Mouse (Mus musculus): ENCODE data around the gene Gm6763. TPM values are rescaled to one million over a fixed set of nuclear protein-coding genes. Genes with fewer than 3 reads are reported as not detected.
"Not testable (repeated sequence)": the region's sequence is repeated elsewhere in the genome, so short reads cannot be mapped to it uniquely, and the experiment has no call there.

The Gm6763 gene
- polyA plus RNA-seq (2012; rRNA removed) (not detected in 2 replicates), polyA plus RNA-seq (2014; fragmentation: Nextera tagmentation; extraction: Ambion mirVana) (not detected in 2 replicates)

GRCm38 (mm10) chr10:104151197-104151596 lies at the start of gene Gm6763:
TSS of gene Gm6763 (plus strand) at chr10:104151497.
- not testable (repeated sequence) for H3K4me1 ChIP-seq (replicated peaks; ENCODE audit: control insufficient read depth in 2 of 2, insufficient read depth in 2 of 2, low read length in 1 of 2); DNase-seq (ENCODE audit: low read depth in 3 of 3, low spot score in 3 of 3); H3K4me3 ChIP-seq (ENCODE audit: insufficient read depth in 1 of 2, low read depth in 2 of 2, low read length in 2 of 2); H3K27ac ChIP-seq; H3K27me3 ChIP-seq (ENCODE audit: control insufficient read depth, insufficient read depth, low read length); ATAC-seq (ENCODE audit: insufficient read depth); H3K9ac ChIP-seq (replicated peaks); H3K9me3 ChIP-seq (ENCODE audit: control insufficient read depth, low read length); H3K4me2 ChIP-seq (ENCODE audit: low read depth); H3K36me3 ChIP-seq (replicated peaks; ENCODE audit: control insufficient read depth, insufficient read depth, low read depth)
- no CpG with 5 or more reads among the region's 3 CpGs for WGBS (ENCODE audit: insufficient replicate concordance)

DNA sequence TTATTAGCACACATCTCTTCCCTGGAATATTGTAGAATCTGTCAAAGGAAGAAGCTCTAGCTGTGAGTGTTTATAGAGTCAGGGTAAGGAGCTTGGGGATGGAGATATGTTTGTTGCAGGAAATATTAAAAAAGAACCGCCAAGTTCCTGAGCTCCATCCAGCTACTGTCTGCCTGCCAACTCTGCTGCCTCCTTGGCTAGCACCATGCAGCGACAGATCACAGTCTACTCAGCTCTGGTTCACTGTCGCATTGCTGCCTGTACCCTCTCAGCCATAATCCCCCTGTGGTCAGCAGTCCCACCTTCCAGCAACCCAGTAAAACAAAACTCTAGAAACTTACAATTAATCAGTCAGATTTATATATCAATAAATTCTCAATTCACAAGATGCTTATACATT lies 41.3 kb upstream of the Gm6763 start:
- no peaks in the 10 kb centered on the region for H3K36me3 ChIP-seq (replicated peaks; ENCODE audit: control insufficient read depth, insufficient read depth, low read depth)
- no peak for DNase-seq (ENCODE audit: low read depth in 3 of 3, low spot score in 3 of 3)
- no peak for TF ChIP-seq CTCF (IDR thresholded peaks at IDR 0.05; ENCODE audit: low read depth)
- TF ChIP-seq EP300 (IDR thresholded peaks at IDR 0.05; ENCODE audit: low read depth), result no peak
- no peak overlapping the region for H3K4me2 ChIP-seq (ENCODE audit: low read depth)
- H3K27me3 ChIP-seq (ENCODE audit: control insufficient read depth, insufficient read depth, low read length), result no peaks in the 10 kb centered on the region
- no peak for ATAC-seq (ENCODE audit: insufficient read depth)
- WGBS (ENCODE audit: insufficient replicate concordance), result 59% methylated on average over 3 of the region's 3 CpGs
- no peak overlapping the region for H3K9ac ChIP-seq (replicated peaks)
- H3K4me1 ChIP-seq (replicated peaks; ENCODE audit: control insufficient read depth in 2 of 2, insufficient read depth in 2 of 2, low read length in 1 of 2), result no peaks in the 10 kb centered on the region
- H3K9me3 ChIP-seq (ENCODE audit: control insufficient read depth, low read length), result no peaks in the 10 kb centered on the region
- no peak overlapping the region for H3K4me3 ChIP-seq (ENCODE audit: insufficient read depth in 1 of 2, low read depth in 2 of 2, low read length in 2 of 2)
- H3K27ac ChIP-seq, result no peak overlapping the region

DNA sequence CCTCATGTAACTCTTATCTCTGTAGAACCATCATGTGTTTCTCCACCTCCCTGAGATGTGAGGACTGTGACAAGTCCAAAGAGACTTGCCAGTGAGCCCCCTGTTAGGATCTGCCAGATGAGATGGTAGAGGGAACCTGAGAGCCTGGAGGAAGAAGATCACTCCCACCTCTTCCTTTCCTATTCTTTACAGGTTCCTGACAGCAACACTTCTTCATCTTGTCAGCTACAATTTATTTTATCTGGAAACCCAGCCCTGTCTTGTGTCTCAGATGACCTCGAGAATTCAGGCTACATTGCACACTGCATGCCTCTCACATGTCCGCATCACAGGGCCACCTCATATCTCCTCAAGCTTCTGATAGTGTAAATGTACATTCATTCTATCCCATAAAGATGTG lies 33.0 kb upstream of the Gm6763 start:
- 30% methylated on average over 2 of the region's 2 CpGs for WGBS (ENCODE audit: insufficient replicate concordance)
- DNase-seq (ENCODE audit: low read depth in 3 of 3, low spot score in 3 of 3) (no peak), ATAC-seq (ENCODE audit: insufficient read depth) (no peak)
- Histone ChIP-seq H3K27me3 (ENCODE audit: control insufficient read depth, insufficient read depth, low read length) (no peaks in the 10 kb centered on the region), H3K36me3 (replicated peaks; ENCODE audit: control insufficient read depth, insufficient read depth, low read depth) (no peaks in the 10 kb centered on the region), H3K9ac (replicated peaks) (no peak overlapping the region), H3K4me3 (ENCODE audit: insufficient read depth in 1 of 2, low read depth in 2 of 2, low read length in 2 of 2) (no peak overlapping the region), H3K27ac (no peak overlapping the region), H3K4me1 (replicated peaks; ENCODE audit: control insufficient read depth in 2 of 2, insufficient read depth in 2 of 2, low read length in 1 of 2) (no peaks in the 10 kb centered on the region), H3K4me2 (ENCODE audit: low read depth) (no peak overlapping the region), H3K9me3 (ENCODE audit: control insufficient read depth, low read length) (no peaks in the 10 kb centered on the region)
- TF ChIP-seq EP300 (IDR thresholded peaks at IDR 0.05; ENCODE audit: low read depth) (no peak), CTCF (IDR thresholded peaks at IDR 0.05; ENCODE audit: low read depth) (no peak)

GRCm38 (mm10) chr10:104142687-104143086 lies 8.6 kb upstream of the Gm6763 start, which contains the start of gene Gm21293:
TSS of gene Gm21293 (plus strand) at chr10:104142987.
- not testable (repeated sequence) for H3K4me1 ChIP-seq (replicated peaks; ENCODE audit: control insufficient read depth in 2 of 2, insufficient read depth in 2 of 2, low read length in 1 of 2); DNase-seq (ENCODE audit: low read depth in 3 of 3, low spot score in 3 of 3); ATAC-seq (ENCODE audit: insufficient read depth); H3K27ac ChIP-seq; H3K36me3 ChIP-seq (replicated peaks; ENCODE audit: control insufficient read depth, insufficient read depth, low read depth); H3K27me3 ChIP-seq (ENCODE audit: control insufficient read depth, insufficient read depth, low read length); H3K4me2 ChIP-seq (ENCODE audit: low read depth); H3K9ac ChIP-seq (replicated peaks); H3K4me3 ChIP-seq (ENCODE audit: insufficient read depth in 1 of 2, low read depth in 2 of 2, low read length in 2 of 2); H3K9me3 ChIP-seq (ENCODE audit: control insufficient read depth, low read length)
- WGBS (ENCODE audit: insufficient replicate concordance), result no CpG with 5 or more reads among the region's 3 CpGs

GRCm38 (mm10) chr10:104159706-104160105 lies 8.4 kb downstream of the Gm6763 start, which contains the start of gene Gm8764:
TSS of gene Gm8764 (plus strand) at chr10:104160006.
- ATAC-seq (ENCODE audit: insufficient read depth); H3K4me2 ChIP-seq (ENCODE audit: low read depth); H3K9ac ChIP-seq (replicated peaks); H3K27ac ChIP-seq; DNase-seq (ENCODE audit: low read depth in 3 of 3, low spot score in 3 of 3); H3K4me3 ChIP-seq (ENCODE audit: insufficient read depth in 1 of 2, low read depth in 2 of 2, low read length in 2 of 2); H3K27me3 ChIP-seq (ENCODE audit: control insufficient read depth, insufficient read depth, low read length); H3K36me3 ChIP-seq (replicated peaks; ENCODE audit: control insufficient read depth, insufficient read depth, low read depth); H3K4me1 ChIP-seq (replicated peaks; ENCODE audit: control insufficient read depth in 2 of 2, insufficient read depth in 2 of 2, low read length in 1 of 2); H3K9me3 ChIP-seq (ENCODE audit: control insufficient read depth, low read length): not testable (repeated sequence)
- WGBS (ENCODE audit: insufficient replicate concordance), result no CpG with 5 or more reads among the region's 3 CpGs

- H3K4me2 ChIP-seq (ENCODE audit: low read depth); DNase-seq (ENCODE audit: low read depth in 3 of 3, low spot score in 3 of 3); H3K27ac ChIP-seq; H3K27me3 ChIP-seq (ENCODE audit: control insufficient read depth, insufficient read depth, low read length); ATAC-seq (ENCODE audit: insufficient read depth); H3K36me3 ChIP-seq (replicated peaks; ENCODE audit: control insufficient read depth, insufficient read depth, low read depth); H3K4me1 ChIP-seq (replicated peaks; ENCODE audit: control insufficient read depth in 2 of 2, insufficient read depth in 2 of 2, low read length in 1 of 2); H3K4me3 ChIP-seq (ENCODE audit: insufficient read depth in 1 of 2, low read depth in 2 of 2, low read length in 2 of 2); H3K9ac ChIP-seq (replicated peaks); H3K9me3 ChIP-seq (ENCODE audit: control insufficient read depth, low read length): not testable (repeated sequence)
- no CpG with 5 or more reads among the region's 3 CpGs for WGBS (ENCODE audit: insufficient replicate concordance)
These were observed 16.9 kb downstream of the Gm6763 start, which contains the start of gene Gm21304 for GRCm38 (mm10) chr10:104168215-104168614. TSS of gene Gm21304 (plus strand) at chr10:104168515.

DNA sequence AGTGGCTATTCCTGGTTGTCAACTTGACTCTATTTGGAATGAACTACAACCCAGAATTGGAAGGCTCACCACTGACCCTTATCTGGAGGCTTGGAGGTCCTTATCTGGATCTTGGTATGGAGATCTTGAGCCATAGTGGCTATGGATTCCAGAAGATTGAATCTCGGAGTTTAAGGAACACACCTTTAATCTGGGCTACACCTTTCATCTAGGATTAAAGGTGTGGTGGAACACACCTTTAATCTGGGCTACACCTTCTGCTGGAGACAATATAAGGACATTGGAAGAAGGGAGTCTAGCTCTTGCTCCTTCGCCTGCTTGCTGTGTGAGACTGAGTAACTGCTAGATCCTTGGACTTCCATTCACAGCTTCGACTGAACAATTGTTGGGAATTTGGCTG lies 25.4 kb downstream of the Gm6763 start, which contains the start of gene Gm21312:
TSS of gene Gm21312 (plus strand) at position 301 of the 400 bp plus-strand sequence.
- not testable (repeated sequence) for H3K9ac ChIP-seq (replicated peaks); H3K9me3 ChIP-seq (ENCODE audit: control insufficient read depth, low read length); H3K4me1 ChIP-seq (replicated peaks; ENCODE audit: control insufficient read depth in 2 of 2, insufficient read depth in 2 of 2, low read length in 1 of 2); H3K27me3 ChIP-seq (ENCODE audit: control insufficient read depth, insufficient read depth, low read length); ATAC-seq (ENCODE audit: insufficient read depth); H3K4me2 ChIP-seq (ENCODE audit: low read depth); DNase-seq (ENCODE audit: low read depth in 3 of 3, low spot score in 3 of 3); H3K36me3 ChIP-seq (replicated peaks; ENCODE audit: control insufficient read depth, insufficient read depth, low read depth); H3K27ac ChIP-seq; H3K4me3 ChIP-seq (ENCODE audit: insufficient read depth in 1 of 2, low read depth in 2 of 2, low read length in 2 of 2)
- no CpG with 5 or more reads among the region's 3 CpGs for WGBS (ENCODE audit: insufficient replicate concordance)

DNA sequence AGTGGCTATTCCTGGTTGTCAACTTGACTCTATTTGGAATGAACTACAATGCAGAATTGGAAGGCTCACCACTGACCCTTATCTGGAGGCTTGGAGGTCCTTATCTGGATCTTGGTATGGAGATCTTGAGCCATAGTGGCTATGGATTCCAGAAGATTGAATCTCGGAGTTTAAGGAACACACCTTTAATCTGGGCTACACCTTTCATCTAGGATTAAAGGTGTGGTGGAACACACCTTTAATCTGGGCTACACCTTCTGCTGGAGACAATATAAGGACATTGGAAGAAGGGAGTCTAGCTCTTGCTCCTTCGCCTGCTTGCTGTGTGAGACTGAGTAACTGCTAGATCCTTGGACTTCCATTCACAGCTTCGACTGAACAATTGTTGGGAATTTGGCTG lies 33.9 kb downstream of the Gm6763 start, which contains the start of gene Gm20765:
TSS of gene Gm20765 (plus strand) at position 301 of the 400 bp plus-strand sequence.
- H3K9ac ChIP-seq (replicated peaks); H3K4me2 ChIP-seq (ENCODE audit: low read depth); H3K4me3 ChIP-seq (ENCODE audit: insufficient read depth in 1 of 2, low read depth in 2 of 2, low read length in 2 of 2); H3K9me3 ChIP-seq (ENCODE audit: control insufficient read depth, low read length); ATAC-seq (ENCODE audit: insufficient read depth); H3K4me1 ChIP-seq (replicated peaks; ENCODE audit: control insufficient read depth in 2 of 2, insufficient read depth in 2 of 2, low read length in 1 of 2); H3K27ac ChIP-seq; H3K36me3 ChIP-seq (replicated peaks; ENCODE audit: control insufficient read depth, insufficient read depth, low read depth); DNase-seq (ENCODE audit: low read depth in 3 of 3, low spot score in 3 of 3); H3K27me3 ChIP-seq (ENCODE audit: control insufficient read depth, insufficient read depth, low read length): not testable (repeated sequence)
- no CpG with 5 or more reads among the region's 3 CpGs for WGBS (ENCODE audit: insufficient replicate concordance)

All from liver, embryonic 14.5 days (tissue).